In genomic region chr9:14547584-14548365, GRCm38 (mm10) we compare ENCODE assay signal across 8 mouse cellular contexts. TPM values are rescaled to one million over a fixed set of nuclear protein-coding genes. Genes with fewer than 3 reads are reported as not detected.
DNase-seq lines count a peak whose midpoint lies in the region.

No protein-coding gene starts in this region.

- DNase-seq in embryo, embryonic 11 days = peak; percentile 14
- no peak for DNase-seq in embryo, embryonic 10 days (ENCODE audit: low spot score)
- peak; percentile 6 for DNase-seq in right cerebral cortex, adult 18-20 months
- DNase-seq in right cerebral cortex, adult 2 months (ENCODE audit: low spot score in 2 of 2) = no peak
- peak; percentile 35 for DNase-seq in heart, postnatal 4 days
- DNase-seq in thymus, postnatal 4 days = peak; percentile 50
- DNase-seq in cerebellum, adult 9-10 months = no peak
- no peak for DNase-seq in cerebellum, postnatal 14 days

RNA-seq across cellular contexts. Expression of gene Cwc15, which starts 47.4 kb away (rescaled TPM):
- total RNA-seq in heart, postnatal 4 days (2021) = 10 to 100 TPM; 81.9 to 87.7 TPM

RNA-seq across cellular contexts. Expression of gene Kdm4d, which starts 47.5 kb away (rescaled TPM):
- under 1 TPM in 1 of 2 experiments, not detected in 1; 0.09 TPM for total RNA-seq in heart, postnatal 4 days (2021)

Comparison
In these comparisons a context has a peak if more than half of its experiments do, and no peak if none do; other contexts are left out.
1. DNase-seq: peak in embryo, embryonic 11 days (single experiment), right cerebral cortex, adult 18-20 months (single experiment), heart, postnatal 4 days (single experiment) and thymus, postnatal 4 days (single experiment); none in embryo, embryonic 10 days (single experiment), right cerebral cortex, adult 2 months (0 of 2), cerebellum, adult 9-10 months (single experiment) and cerebellum, postnatal 14 days (0 of 2).